Mouse (Mus musculus) right cerebral cortex, postnatal 14 days (tissue): ENCODE measurements around the gene Mylk.
"Not testable (repeated sequence)": the region's sequence is repeated elsewhere in the genome, so short reads cannot be mapped to it uniquely, and the experiment has no call there.

ENCODE experiments used
- DNase-seq: peaks from one replicate; pipeline ENCODE4 v3.0.0; 2022

The Mylk gene

DNA sequence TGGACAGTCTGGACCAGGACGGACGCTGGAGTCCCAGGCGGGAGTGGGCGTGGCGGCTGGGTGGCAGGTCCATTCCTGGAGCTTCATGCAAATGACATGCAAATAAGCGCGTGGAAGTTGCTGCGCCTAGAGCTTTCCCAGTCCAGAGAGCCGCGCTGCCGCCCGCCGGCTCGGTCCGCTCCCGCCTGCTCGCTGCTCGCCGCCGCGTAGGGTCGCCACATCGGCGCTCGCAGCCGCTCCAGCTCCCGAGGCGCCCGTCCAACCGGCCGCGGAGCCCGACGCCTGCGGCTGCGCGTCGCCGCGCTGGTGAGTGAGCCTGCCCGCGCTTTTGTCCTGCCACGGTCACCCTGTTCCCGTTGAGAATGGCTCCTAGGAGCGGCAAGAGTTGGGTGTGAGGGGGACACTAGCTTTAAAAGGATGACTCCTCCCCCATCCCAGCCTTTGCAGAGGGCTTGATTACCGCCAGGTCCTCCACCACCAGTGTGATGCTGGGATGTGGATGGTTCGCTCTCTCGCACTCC lies at the start of gene Mylk:
TSS of gene Mylk (plus strand) at position 146 of the 521 bp plus-strand sequence.
- peak; percentile 57 for DNase-seq

DNA sequence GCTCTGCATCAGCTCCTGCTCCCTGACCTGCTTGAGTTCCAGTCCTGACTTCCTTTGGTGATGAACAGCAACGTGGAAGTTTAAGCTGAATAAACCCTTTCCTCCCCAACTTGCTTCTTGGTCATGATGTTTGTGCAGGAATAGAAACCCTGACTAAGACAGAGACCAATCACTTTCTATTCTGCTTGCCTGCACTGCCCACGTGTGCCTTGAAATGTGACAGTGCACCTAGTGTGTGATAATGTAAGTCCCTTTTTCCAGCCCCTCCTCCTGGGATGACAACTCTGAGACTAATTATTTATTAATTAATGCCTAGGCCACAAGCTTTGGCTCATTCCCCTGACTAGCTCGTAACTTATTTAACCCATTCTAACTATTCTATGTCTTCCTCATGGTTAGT lies 46.3 kb upstream of the Mylk start:
- DNase-seq = not testable (repeated sequence)

GRCm38 (mm10) chr16:34700165-34700827 lies 44.7 kb upstream of the Mylk start:
- peak; percentile 61 for DNase-seq

DNA sequence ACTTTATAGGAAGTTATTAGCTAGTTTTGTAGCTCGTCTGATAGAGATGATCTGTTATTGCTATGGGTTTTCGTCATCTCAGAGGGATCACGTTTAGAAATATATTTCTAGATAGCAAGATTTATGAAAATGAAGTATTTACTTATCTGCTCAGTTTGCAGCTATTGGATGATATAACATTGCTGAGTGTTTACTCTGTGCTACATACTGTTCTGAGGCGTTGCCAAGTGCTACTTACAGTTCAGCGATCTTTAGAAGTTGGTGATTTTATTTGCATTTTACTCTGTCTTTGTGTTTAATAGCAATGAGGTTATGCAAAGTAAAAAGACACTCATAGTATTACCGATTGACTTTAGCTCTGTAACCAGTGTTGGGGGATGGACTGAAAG lies 44.2 kb upstream of the Mylk start:
- DNase-seq = no peak

DNA sequence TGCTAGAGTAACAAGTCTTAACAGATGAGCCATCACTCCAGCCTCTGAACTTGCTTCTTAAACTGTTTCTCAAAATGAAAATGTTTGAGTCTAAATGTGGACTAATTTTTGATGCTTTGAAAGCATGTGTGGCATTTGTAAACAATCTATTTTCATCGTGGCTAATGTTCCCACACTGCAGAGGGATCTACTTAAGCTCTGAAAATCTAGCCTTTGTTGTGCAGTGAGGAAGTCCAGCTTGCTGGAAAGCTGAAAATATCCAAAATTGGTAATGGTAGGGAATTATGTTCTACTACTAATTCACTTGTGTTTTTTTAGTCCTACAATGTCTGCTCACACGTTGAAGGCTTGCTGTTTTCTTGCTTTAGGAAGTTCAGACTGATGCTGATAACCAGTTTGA lies 39.0 kb upstream of the Mylk start:
- no peak for DNase-seq

GRCm38 (mm10) chr16:34706487-34706946 lies 38.5 kb upstream of the Mylk start:
- DNase-seq = no peak

DNA sequence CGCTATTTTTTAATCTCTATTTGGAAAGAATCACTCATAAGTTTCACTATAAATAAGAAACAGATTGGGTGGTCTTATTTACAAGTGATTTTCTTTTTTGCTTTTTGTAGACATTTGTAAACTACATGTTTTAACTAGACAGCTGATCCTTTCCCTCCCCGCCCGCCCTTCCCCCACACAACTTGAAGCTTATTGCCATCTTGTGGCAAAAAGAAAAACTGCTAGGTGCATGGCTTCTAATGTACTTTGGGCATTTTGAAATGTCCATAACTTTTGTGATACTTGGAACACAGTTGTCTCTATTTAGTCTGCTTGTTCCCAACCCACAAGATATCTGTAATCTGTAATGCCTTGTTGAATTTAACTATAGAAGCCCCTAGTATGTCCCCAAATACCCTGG lies 33.5 kb upstream of the Mylk start:
- no peak for DNase-seq

GRCm38 (mm10) chr16:34725156-34725555 lies 19.9 kb upstream of the Mylk start:
- DNase-seq = no peak

DNA sequence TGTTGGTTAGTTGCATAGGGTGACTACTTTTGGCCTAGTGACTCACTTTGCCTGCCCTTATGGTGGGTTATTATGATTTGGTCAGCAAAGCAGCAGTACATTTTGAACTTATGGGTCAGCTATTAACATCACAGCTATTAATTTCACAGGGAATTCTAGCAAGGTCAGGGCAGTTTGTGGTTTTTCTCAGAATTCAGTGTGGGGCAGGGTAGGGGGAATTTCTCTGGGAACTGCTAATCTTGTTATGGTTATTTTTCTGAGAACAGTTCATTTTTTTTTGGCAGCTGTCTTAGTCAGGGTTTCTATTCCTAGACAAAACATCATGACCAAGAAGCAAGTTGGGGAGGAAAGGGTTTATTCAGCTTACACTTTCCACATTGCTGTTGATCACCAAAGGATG lies 16.4 kb upstream of the Mylk start:
- not testable (repeated sequence) for DNase-seq

DNA sequence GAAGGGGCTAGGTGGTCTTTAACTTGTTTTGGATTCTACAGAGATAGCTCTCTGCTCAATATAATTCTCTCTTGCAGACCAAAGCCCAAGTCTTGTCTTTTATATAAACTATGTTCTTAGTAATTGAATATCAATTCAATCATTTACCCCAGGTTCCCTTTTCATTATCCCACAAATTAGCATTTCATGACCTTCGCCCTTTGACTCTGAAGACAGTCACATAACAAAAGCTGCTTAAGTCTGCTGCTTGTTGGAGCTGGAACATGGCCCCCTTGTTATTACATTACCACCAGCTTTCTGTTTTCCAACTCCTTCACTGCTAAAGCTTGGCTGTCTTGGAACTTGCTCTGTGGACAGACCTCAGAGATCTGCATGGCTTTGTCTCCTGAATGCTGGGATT lies 15.6 kb upstream of the Mylk start:
- DNase-seq = no peak

DNA sequence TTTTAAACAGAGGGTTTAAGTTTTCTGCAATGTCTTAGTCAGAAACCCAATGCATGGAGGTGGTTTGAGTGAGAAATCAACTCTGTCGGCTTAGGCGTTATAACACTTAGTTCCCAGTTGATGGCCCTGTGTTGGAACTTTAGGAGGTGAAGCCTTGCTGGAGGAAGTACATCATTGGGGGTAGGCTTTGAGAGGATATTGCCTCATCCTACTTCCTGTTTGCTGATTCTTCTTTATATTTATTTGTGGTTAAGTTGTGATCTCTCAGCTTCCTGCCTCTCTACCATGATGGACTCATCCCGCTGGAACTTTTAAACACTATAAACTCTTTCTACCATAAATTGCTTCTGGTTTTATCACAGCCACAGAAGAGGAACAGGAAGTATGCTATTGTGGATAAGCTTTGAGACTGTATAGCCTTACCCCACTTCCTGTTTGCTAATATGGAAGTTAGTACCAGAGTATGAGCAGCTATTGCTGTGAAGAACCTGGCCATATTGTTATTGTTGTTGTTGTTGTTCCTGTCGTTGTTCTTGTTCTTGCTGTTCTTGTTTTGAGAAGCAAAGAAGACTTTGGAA lies 6.3 kb upstream of the Mylk start:
- no peak for DNase-seq

- no peak for DNase-seq
Measured at GRCm38 (mm10) chr16:34742930-34743329, 2.1 kb upstream of the Mylk start.

- no peak for DNase-seq
Measured at GRCm38 (mm10) chr16:34748081-34748720, 3.2 kb downstream of the Mylk start.

- DNase-seq = no peak
Measured at GRCm38 (mm10) chr16:34749536-34749935, 4.5 kb downstream of the Mylk start.

DNA sequence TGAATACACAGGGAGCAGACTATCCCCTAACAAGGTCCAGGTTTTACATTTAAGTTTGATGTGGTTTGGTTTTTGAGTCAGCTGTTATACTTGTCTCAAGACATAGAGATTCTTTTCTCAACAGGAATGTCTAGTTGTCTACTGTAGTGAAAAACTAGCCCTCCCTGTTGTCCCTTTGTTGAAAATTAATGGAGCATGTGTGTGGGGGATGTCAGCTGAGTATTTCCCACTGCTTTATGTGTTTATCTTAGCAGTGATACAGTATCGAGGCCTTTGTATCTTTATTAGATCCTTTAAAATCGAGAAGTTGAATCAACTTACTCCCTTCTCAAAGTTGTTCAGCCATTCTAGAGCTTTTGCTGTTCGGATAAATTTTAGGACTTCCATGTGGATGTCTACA lies 7.0 kb downstream of the Mylk start:
- DNase-seq = no peak

- no peak for DNase-seq
Measured at GRCm38 (mm10) chr16:34752977-34753376, 8.0 kb downstream of the Mylk start.

- no peak for DNase-seq
Measured at GRCm38 (mm10) chr16:34756991-34757390, 12.0 kb downstream of the Mylk start.

DNA sequence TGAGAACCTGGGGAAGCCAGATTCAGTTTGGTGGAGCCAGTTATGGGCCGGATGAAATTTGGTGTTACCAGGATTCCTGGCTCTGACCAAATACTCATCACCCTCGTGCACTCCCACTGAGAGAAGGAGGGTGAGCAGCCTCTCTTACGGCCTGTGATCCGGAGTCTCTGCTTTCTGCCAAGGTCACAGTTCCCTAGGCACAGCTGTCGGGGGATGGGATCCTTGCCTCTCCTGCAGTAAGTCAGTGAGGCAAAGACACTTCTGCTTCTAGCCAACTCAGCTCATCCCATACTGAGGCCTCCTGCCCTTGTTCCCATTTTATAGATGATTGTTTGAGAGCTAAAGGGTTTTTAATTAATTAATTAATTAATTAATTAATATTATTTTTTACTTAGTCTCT lies 13.2 kb downstream of the Mylk start:
- DNase-seq = no peak

GRCm38 (mm10) chr16:34763959-34764591 lies 19.1 kb downstream of the Mylk start:
- no peak for DNase-seq

DNA sequence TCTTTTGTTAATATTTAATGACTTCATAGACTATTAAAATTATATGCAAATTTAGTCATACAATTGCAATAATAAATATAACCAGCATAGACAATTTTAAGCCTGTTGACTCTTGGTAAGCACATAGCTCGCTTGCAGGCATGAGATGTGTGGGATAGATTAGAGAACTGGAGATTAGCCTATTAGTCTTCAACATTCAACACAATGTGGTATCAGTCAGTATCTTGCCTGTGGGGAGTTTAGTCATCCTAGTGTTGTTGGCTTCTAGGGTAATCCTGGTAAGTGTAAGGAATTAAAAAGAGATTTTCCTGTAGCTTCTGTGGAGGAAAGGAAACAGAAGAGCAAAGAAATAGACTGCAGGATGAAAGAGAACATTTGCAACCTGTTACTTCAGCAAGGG lies 20.7 kb downstream of the Mylk start:
- no peak for DNase-seq

DNA sequence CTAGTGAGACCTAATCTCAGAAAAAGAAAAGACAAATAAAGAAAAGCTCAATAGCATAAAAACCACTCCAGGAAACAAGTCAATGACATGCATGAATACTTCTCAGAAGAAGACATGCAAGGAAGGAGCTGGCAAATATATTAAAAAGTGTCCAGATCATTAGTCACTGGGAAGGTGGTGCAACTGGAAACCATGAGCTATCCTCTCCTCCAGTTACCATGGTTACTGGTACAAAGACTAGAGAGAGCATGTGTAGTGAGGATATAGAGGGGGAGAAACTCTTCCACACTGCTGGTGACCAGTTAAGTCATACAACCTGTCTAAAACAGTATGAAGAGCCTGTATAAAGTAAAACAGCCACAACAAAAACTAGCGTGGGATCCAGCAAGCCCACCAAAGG lies 21.2 kb downstream of the Mylk start:
- no peak for DNase-seq

DNA sequence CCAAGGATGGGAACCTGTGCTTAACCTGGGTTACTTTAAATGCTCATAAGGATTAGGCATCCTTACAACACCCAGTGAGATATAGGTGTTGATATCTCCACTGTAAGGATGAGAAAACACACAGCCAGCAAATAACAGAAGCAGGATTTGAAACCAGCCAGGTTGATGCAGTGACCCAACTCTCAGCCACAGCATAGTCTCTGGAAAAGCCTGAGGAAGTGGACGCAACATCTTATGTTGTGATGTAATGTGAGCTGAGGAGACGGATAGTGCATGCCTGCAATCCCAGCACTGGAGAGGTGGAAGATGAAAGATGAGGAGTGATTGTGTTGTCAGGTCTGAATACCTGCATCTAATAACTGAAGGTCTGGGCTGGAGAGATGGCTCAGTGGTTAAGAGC lies 22.4 kb downstream of the Mylk start:
- no peak for DNase-seq

GRCm38 (mm10) chr16:34768436-34768835 lies 23.4 kb downstream of the Mylk start:
- no peak for DNase-seq

DNA sequence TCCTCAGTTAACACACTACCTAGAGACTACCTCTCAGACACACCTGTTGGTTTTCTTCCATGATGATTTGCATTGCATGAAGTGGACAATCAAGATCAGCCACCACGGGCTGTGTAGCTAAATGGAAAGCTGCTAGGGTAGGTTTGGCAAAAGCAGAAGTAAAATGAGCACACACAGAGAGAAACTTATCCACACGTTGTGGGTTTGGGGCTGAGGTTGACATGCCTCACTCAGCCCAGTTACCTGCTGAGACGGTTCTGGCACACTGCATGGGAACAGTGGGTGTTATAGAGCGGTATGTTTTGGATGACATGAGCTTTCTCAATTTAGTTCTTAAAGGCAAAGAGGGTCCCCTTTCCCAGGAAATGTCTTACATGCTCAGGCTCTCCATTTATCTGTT lies 25.1 kb downstream of the Mylk start:
- DNase-seq = no peak
